Mouse (Mus musculus): ENCODE data around the gene Cryl1.

- TF ChIP-seq CTCF (IDR thresholded peaks at IDR 0.05; ENCODE audit: low read depth, low read length) (no peak), GATA1 (IDR thresholded peaks at IDR 0.05; ENCODE audit: borderline replicate concordance, low read length) (no peak)
Observed at GRCm38 (mm10) chr14:57248661-57249060, 149.7 kb downstream of the Cryl1 start.

Data from G1E (cell line).